Mouse (Mus musculus): ENCODE data around the gene Fads6.

DNA sequence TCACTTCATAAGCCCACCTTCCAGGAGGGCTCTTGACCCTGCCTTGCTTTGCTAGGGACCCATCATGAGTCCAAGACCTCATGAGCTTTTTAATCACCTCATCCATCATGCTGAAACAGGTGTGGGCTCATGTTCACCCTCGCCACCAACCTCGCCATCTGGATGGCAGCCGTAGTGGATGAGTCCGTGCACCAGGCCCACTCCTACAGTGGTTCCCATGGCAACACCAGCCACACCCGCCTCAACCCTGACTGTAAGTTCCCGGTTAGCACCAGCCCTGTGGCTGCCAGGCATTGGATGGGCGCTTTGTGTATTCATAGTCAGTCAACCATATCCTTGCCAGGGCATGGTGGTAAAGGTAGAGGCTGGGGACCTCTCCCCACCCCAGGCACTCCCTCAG is 29.3 kb upstream of the Fads6 start:
- TF ChIP-seq POLR2A (IDR thresholded peaks at IDR 0.05; ENCODE audit: low read depth, low read length) (no peak), CTCF (IDR thresholded peaks at IDR 0.05; ENCODE audit: extremely low read depth, insufficient read length, insufficient replicate concordance, low read depth, low read length) (no peak)

All from small intestine, adult 2 months (tissue).